15 mouse cellular contexts compared by ENCODE assay signal in the genomic region with DNA sequence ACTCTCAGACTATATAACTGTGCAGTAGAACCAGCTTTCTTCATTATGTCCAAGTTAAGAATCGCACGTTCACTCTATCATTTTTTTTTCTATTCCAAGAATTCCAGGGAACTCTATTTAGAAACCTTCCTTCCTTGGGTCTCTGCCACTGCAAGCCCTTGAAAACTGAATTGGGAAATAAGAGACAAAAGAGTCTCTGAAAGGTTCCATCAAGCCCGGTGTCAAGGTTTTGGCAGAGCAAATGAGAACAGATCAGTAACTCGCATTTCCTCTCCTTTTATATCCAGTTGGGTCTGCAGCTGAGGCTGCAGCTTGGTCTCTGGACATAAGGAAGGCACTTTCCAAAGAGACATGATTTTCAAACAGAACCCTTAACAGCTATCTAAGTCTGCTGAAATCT.
A peak's percentile ranks its signal among the peaks of the same experiment; 100 is the strongest.
DNase-seq lines count a peak whose midpoint lies in the region; ATAC-seq and TF ChIP-seq lines count a peak whose summit lies in the region.
"Had no signal": no experiment of that assay in that cellular context is flagged by ENCODE, and none has a peak within 500 bp of the region (broad histone marks: within the 10 kb centered on the region; RNA-seq: fewer than 3 reads in every experiment).

No protein-coding gene starts in this region.

- 46% methylated on average over 4 of the region's 4 CpGs for WGBS in lung, postnatal 0 days
- WGBS in forebrain, embryonic 15.5 days: 13% methylated on average over 4 of the region's 4 CpGs
- WGBS in neural tube, embryonic 15.5 days: 61% methylated on average over 4 of the region's 4 CpGs

- H3K9me3 ChIP-seq in lung, postnatal 0 days (ENCODE audit: low read length): no peaks in the 10 kb centered on the region
- H3K9me3 ChIP-seq in forebrain, embryonic 15.5 days: no peaks in the 10 kb centered on the region
- no peaks in the 10 kb centered on the region for H3K9me3 ChIP-seq in neural tube, embryonic 15.5 days (replicated peaks)
- H3K9me3 ChIP-seq: heart, embryonic 10.5 days had no signal

- TF ChIP-seq EP300 in lung, postnatal 0 days (IDR thresholded peaks at IDR 0.05): no peak

- H3K9ac ChIP-seq in lung, postnatal 0 days (replicated peaks; ENCODE audit: low read depth): no peak overlapping the region
- H3K9ac ChIP-seq in forebrain, embryonic 15.5 days (replicated peaks): no peak overlapping the region
- H3K9ac ChIP-seq in neural tube, embryonic 15.5 days (replicated peaks): no peak overlapping the region
- H3K9ac ChIP-seq: liver, embryonic 14.5 days had no signal

- H3K27me3 ChIP-seq in lung, postnatal 0 days (replicated peaks; ENCODE audit: insufficient read depth, low read length): no peaks in the 10 kb centered on the region
- H3K27me3 ChIP-seq in forebrain, embryonic 15.5 days: 0 out of 2 replicates have a peak, but pooled peaks cover 6% of the 10 kb centered on the region
- no peaks in the 10 kb centered on the region for H3K27me3 ChIP-seq in neural tube, embryonic 15.5 days (replicated peaks)

- H3K27ac ChIP-seq in lung, postnatal 0 days (ENCODE audit: low read length): no peak overlapping the region
- peak overlapping the region; percentile 54 for H3K27ac ChIP-seq in forebrain, embryonic 15.5 days (replicated peaks)
- H3K27ac ChIP-seq in neural tube, embryonic 15.5 days (replicated peaks): 0 out of 2 replicates have a peak overlapping the region, but pooled peaks have one; percentile 7
- H3K27ac ChIP-seq: heart, embryonic 10.5 days; liver, embryonic 14.5 days had no signal

- H3K4me2 ChIP-seq in lung, postnatal 0 days (replicated peaks; ENCODE audit: low read depth, low read length): no peak overlapping the region
- peak overlapping the region; percentile 39; the same call in 1 of the 2 replicates for H3K4me2 ChIP-seq in forebrain, embryonic 15.5 days (replicated peaks)
- H3K4me2 ChIP-seq in neural tube, embryonic 15.5 days: peak overlapping the region; percentile 21; the same call in 1 of the 2 replicates

- H3K4me1 ChIP-seq in lung, postnatal 0 days (ENCODE audit: insufficient read depth, low read depth, low read length): no peaks in the 10 kb centered on the region; the same call in 1 of the 2 replicates
- peaks cover 27% of the 10 kb centered on the region for H3K4me1 ChIP-seq in forebrain, embryonic 15.5 days
- H3K4me1 ChIP-seq in neural tube, embryonic 15.5 days: peaks cover 24% of the 10 kb centered on the region
- H3K4me1 ChIP-seq: heart, embryonic 10.5 days had no signal

- H3K4me3 ChIP-seq in lung, postnatal 0 days (ENCODE audit: low read depth, low read length): no peak overlapping the region
- no peak overlapping the region for H3K4me3 ChIP-seq in forebrain, embryonic 15.5 days
- no peak overlapping the region for H3K4me3 ChIP-seq in neural tube, embryonic 15.5 days (replicated peaks)
- H3K4me3 ChIP-seq: heart, embryonic 10.5 days had no signal

- TF ChIP-seq CTCF in lung, postnatal 0 days (IDR thresholded peaks at IDR 0.05): no peak

- no peak for ATAC-seq in lung, postnatal 0 days
- ATAC-seq in forebrain, embryonic 15.5 days (replicated peaks): peak; percentile 18; the same call in 1 of the 2 replicates
- ATAC-seq in neural tube, embryonic 15.5 days (ENCODE audit: low FRiP score): no peak

- no peaks in the 10 kb centered on the region for H3K36me3 ChIP-seq in lung, postnatal 0 days (ENCODE audit: insufficient read depth, low read length)
- no peaks in the 10 kb centered on the region for H3K36me3 ChIP-seq in forebrain, embryonic 15.5 days
- no peaks in the 10 kb centered on the region for H3K36me3 ChIP-seq in neural tube, embryonic 15.5 days
- H3K36me3 ChIP-seq: heart, embryonic 10.5 days had no signal

- DNase-seq in adrenal gland, adult 8-10 months: peak; percentile 42
- DNase-seq in adrenal gland, postnatal 25 days: no peak
- peak; percentile 24 for DNase-seq in lung, postnatal 0 days (ENCODE audit: low spot score)
- no peak for DNase-seq in lung, postnatal 10 days
- no peak for DNase-seq in urinary bladder, postnatal 25 days (ENCODE audit: low spot score)
- DNase-seq in urinary bladder, postnatal 14 days (ENCODE audit: low spot score): no peak
- DNase-seq: cerebellum, adult 9-11 months; gastrocnemius, postnatal 36 days; kidney, adult 18-20 months; kidney, postnatal 36 days; lung, postnatal 14 days had no signal

Comparison
In these comparisons a context has a peak if more than half of its experiments do, and no peak if none do; other contexts are left out.
1. DNase-seq: peak in adrenal gland, adult 8-10 months (single experiment) and lung, postnatal 0 days (single experiment); none in adrenal gland, postnatal 25 days (single experiment), lung, postnatal 10 days (single experiment), urinary bladder, postnatal 25 days (single experiment) and urinary bladder, postnatal 14 days (single experiment).